Mouse (Mus musculus) left cerebral cortex, adult 18-20 months (tissue): ENCODE measurements at regions not wholly inside any gene's neighbourhood (a gene's known extent, or its start where the extent isn't known, plus 50 kb on each side); places are given as distances from the start of the nearest gene placed in this dataset.
"Not testable (repeated sequence)": the region's sequence is repeated elsewhere in the genome, so short reads cannot be mapped to it uniquely, and the experiment has no call there.

ENCODE experiments used
- DNase-seq, 2 experiments: peaks; one replicate each; pipeline ENCODE4 v3.0.0; 2021 to 2022; ENCODE audit warnings: low spot score in 2 of 2, mixed read lengths in 1 of 2

DNA sequence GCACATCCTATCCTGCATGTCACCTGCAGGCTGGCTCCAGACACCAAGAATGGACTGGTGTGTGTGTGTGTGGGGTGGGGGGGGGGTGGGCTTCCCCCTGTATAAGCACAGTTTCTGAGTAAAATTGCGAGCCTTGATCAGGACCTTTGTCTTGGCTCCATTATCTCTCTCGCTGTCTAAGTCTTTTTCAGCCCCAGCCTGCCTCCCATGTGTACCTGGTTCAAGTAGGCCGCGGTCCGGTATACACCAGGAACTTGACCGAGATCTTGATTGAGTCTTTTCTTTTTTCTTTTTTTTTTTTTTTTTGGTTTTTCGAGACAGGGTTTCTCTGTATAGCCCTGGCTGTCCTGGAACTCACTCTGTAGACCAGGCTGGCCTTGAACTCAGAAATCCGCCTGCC is 276.8 kb downstream of the 1810013L24Rik start:
- not testable (repeated sequence) for DNase-seq

DNA sequence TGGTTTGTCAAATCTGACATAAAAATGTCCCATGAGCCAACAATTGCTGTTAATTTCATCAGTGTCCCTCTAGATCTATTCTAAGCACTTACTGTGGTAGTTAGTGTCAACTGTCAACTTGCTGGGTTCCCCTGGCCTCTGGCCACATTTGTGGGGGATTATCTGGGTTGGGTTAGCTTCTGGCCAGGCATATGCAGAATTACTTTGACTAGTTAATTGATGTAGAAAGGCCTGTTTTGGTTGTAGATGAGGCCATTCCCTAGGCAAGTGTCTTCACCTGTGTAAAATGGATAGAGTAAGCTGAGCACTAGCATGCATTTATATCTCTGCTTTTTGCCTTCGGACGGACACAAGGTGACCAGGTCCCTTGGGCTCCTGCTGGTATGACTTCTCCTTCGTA is 283.9 kb downstream of the 1810013L24Rik start:
- no peak for DNase-seq

DNA sequence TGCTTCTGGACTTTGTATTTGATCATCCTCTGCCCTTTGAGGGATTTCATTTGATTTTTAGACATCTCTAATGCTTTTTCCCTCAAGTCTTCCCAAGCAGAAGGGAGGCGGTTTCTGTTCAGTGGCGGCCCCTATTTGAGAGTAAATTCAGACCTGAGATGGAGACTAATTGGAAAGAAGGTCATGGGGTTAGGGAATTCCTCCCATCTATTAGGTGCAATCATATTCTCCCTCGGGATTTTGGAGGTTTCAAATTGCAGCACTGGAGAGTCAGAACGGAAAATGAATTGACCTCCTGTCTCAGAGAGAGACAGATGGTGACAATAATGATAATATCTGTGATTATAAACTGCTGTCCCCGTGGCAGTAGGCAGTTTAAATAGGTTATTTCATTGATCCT is 285.6 kb downstream of the 1810013L24Rik start:
- DNase-seq: no peak

- no peak for DNase-seq
These were observed 291.7 kb downstream of the 1810013L24Rik start for GRCm38 (mm10) chr16:9121581-9121980.

- no peak for DNase-seq
These were observed 302.2 kb downstream of the 1810013L24Rik start for GRCm38 (mm10) chr16:9132113-9132512.

- no peak for DNase-seq
These were observed 302.9 kb downstream of the 1810013L24Rik start for GRCm38 (mm10) chr16:9132778-9133177.

DNA sequence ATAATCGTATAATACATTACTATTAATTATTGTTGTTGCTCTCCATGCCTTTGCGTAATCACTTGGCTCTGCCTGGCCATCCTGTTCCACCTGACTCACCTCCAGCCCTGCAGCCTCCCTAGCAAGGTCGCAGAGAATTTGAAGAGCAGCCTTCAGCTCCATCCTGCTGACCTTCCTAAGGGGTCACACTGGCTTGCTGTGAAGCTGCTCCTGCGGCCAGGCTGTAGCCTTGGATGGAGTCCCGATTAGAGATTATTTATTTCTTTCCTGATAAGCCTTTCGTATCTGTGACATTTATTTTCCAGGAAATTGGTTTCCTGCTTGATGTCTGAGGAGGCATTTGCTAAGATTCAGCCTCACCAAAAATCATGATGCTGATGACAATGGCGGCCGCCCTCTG is 305.5 kb downstream of the 1810013L24Rik start:
- DNase-seq: no peak

DNA sequence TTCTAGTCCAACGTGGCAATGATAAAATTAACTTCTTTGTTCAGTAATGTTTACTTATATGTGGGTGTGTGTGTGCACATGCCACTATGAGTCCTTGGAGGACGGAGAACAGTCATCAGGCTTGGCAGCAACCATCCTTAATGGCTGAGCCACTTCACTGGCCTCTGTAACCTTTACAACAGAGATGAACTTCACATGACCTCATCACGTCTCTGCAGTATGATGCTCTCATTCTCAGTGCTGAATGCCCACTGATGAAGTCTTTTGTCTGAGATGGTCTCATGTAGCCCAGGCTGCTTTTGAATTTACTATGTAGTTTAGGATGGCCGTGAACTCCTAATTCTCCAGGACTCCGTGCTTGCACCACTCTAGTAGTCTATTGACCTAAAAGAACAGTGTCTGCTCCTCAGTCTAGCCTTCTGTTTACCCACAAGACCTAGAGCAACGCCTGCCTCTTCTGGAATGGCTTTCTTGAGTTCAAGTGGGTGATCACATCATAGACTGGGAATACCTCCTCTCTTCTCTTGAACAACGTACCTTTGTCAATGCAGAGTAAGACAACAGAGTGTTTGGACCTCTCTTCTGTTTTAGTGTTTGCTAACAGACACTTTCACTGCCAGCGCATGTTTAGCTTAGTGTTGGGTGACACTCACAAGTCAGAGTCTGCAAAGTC is 308.8 kb downstream of the 1810013L24Rik start:
- no peak for DNase-seq

- DNase-seq: no peak
These were observed 309.5 kb downstream of the 1810013L24Rik start for GRCm38 (mm10) chr16:9139405-9139804.

- DNase-seq: no peak
These were observed 319.6 kb downstream of the 1810013L24Rik start for GRCm38 (mm10) chr16:9149209-9150135.

DNA sequence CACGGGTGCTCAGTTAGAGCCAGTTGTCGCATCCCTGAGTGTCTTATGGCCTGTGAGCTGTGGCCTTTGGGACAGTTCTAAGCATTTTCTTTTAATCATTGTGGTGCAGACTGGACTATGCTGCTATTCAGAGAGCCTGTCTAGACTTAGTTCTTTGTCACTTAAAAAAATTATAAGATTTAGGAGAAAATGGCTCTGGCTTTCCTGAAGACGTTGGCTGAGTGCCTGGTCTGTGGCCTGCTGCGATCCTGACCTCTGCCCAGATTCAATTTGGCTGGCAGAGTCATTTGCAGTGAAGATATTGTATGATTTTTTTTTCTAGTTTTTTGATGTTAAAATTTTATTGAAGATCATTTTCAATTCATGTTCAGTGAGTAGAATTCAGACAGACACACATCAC is 322.0 kb downstream of the 1810013L24Rik start:
- no peak for DNase-seq

DNA sequence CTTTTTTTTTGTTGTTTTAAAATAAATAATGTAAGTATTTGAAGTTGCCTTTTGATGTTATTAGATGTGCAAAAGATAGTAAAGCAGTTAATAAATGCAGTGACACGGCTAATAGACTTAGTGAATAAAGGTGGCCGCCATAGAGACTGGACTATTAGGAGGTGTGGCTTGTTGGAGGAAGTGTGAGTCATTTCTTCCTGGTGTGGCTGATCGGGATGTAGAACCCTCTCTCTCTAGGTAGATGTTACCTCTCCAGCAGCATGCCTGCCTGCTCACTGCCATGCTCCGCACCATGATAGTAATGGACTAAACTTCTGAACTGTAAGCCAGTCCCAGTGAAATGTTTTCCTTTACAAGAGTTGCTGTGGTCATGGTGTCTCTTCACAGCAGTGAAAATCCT is 323.6 kb downstream of the 1810013L24Rik start:
- DNase-seq: no peak

GRCm38 (mm10) chr16:9165763-9166310 is 335.9 kb downstream of the 1810013L24Rik start:
- DNase-seq: no peak

- no peak for DNase-seq
These were observed 346.5 kb downstream of the 1810013L24Rik start for GRCm38 (mm10) chr16:9176402-9176801.

GRCm38 (mm10) chr16:9195821-9196220 is 365.9 kb downstream of the 1810013L24Rik start:
- DNase-seq: no peak

DNA sequence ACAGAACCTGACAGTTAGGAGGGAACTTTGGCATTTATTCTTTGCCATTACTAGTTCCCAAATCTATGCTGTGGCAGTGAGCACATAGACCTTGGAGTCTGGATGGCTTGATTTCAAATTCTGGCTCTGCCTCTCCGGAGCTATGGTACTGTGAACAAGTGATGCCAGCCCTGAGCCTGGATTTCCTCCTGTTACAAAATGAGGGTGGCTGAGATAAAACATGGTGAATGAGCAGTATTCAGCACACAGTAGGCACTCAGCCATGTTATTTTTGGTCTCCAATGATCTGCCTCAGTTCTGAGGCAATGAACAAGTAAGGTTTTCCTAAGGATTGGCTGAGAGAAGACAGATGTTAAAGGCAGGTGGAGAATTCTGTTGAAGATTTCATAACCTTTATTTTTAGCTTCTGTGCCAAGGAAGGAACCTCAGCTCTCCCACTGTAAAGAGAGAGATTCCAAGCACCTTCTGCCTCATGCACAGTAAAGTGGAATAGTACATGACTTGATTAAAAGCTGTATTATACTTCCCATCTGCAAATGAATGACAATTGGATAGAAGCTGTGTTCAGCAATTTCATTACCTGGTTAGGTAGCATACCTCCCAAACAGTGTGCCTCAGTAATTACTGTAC is 369.1 kb downstream of the 1810013L24Rik start:
- DNase-seq: peak; percentile 8 to 12

DNA sequence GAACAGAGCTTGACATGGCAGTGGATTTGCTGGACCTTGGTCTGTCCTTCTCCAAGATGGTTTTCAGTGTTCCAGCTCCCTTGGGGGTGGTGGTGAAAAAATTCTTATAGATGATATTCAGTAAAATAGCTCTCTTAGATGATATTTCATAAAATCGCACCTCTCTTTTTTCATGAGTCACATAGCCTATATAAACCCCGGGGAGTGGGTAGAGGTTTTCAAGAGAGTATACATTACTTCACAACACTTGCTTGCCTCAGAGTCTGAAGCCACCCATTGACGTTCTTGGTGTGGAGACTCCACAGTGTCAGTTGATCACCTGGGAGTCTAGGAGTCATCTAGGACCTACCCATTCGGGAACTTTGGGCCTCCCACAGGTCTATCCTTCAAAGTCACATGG is 378.7 kb downstream of the 1810013L24Rik start:
- DNase-seq: no peak

GRCm38 (mm10) chr16:9211485-9211884 is 381.6 kb downstream of the 1810013L24Rik start:
- DNase-seq: no peak

DNA sequence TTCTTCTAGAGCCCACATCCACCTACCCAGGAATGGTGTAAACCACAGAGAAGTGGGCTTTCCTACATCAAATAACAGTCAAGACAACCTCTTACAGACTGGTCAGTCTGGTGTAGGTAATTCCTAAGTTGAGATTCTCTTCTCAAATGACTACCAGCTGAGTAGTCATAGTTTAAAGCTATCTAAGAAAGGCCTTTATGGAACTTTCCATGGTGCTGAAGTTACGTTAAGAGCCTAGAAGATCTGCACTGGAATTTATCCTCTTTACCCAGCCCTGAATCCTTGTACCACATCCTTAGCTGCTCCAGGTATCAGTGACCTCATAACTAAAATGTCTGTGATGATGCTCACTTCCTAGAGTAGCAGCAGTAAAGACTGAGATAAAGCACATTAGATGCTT is 385.2 kb downstream of the 1810013L24Rik start:
- no peak for DNase-seq

- DNase-seq: no peak
These were observed 387.5 kb downstream of the 1810013L24Rik start for GRCm38 (mm10) chr16:9217361-9217760.

DNA sequence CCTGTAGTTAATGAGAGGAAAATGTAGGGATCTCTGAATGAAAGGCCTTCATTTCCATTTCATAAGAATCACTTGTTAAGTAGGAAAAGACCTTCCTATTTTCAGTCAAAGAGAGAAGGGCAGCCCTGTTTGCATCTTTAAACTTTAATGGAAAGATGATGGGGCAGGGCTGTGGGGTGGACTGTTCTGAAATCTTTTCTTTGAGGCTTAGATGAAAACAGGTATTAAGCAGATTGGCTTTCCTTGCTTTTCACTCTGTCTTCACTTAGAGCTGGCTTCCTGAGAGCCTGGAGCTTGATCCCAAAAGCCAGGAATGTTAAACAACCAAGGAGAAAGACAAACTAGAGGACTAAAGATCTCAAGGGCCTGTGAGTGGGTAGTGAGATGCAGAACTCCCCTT is 400.3 kb downstream of the 1810013L24Rik start:
- no peak for DNase-seq

- no peak for DNase-seq
These were observed 412.2 kb downstream of the 1810013L24Rik start for GRCm38 (mm10) chr16:9242099-9242498.
